Mouse (Mus musculus) heart, embryonic 13.5 days (tissue): ENCODE results near the gene Nav3. TPM values are rescaled to one million over a fixed set of nuclear protein-coding genes. Genes with fewer than 3 reads are reported as not detected.
"Not testable (repeated sequence)": the region's sequence is repeated elsewhere in the genome, so short reads cannot be mapped to it uniquely, and the experiment has no call there.

Experiments
- ATAC-seq: fragments of 200-750 bp; cut with Nextera tagmentation; 2 replicates; pipeline ENCODE4 v1.8.0; 2017; ENCODE audit warnings: moderate TSS enrichment; ENCODE audit not compliant: insufficient number of reproducible peaks, low FRiP score, low TSS enrichment; ENCODE audit errors: extremely low read depth
- H3K27ac ChIP-seq: fragments of 300-500 bp; sonication (generic); replicated peaks from 2 replicates; pipeline ENCODE4 v1.5.1; 2015; ENCODE audit warnings: moderate library complexity, mild to moderate bottlenecking, inconsistent platforms
- H3K27me3 ChIP-seq: fragments of 300-500 bp; sonication (generic); replicated peaks from 2 replicates; pipeline ENCODE4 v1.6.1; 2015; ENCODE audit warnings: mild to moderate bottlenecking, inconsistent platforms
- H3K36me3 ChIP-seq: fragments of 300-500 bp; sonication (generic); 2 replicates; pipeline ENCODE4 v1.6.1; 2015; ENCODE audit warnings: mild to moderate bottlenecking, inconsistent platforms
- H3K4me1 ChIP-seq: fragments of 300-500 bp; sonication (generic); 2 replicates; pipeline ENCODE4 v1.6.1; 2015; ENCODE audit warnings: inconsistent platforms
- H3K4me2 ChIP-seq: fragments of 300-500 bp; sonication (generic); 2 replicates; pipeline ENCODE4 v1.6.1; 2015; ENCODE audit warnings: inconsistent platforms, mild to moderate bottlenecking, moderate library complexity
- H3K4me3 ChIP-seq: fragments of 300-500 bp; sonication (generic); 2 replicates; pipeline ENCODE4 v1.5.1; 2015; ENCODE audit warnings: moderate library complexity, mild to moderate bottlenecking, inconsistent platforms
- H3K9ac ChIP-seq: fragments of 300-500 bp; sonication (generic); 2 replicates; pipeline ENCODE4 v1.6.1; 2015; ENCODE audit warnings: inconsistent platforms, mild to moderate bottlenecking, moderate library complexity
- H3K9me3 ChIP-seq: fragments of 300-500 bp; sonication (generic); 2 replicates; pipeline ENCODE4 v1.6.1; 2016; ENCODE audit warnings: inconsistent platforms
- WGBS: fragments of 180-500 bp; shearing (Covaris S2); methylation state at CpG from one replicate; pipeline ENCODE4 v1.1.7; 2015; ENCODE audit warnings: mixed read lengths; 5-methylcytosine and 5-hydroxymethylcytosine counted together
- polyA plus RNA-seq: library from polyadenylated mRNA; unstranded; fragments of >200 nt; fragmentation: Nextera tagmentation; extraction: Ambion mirVana; gene quantifications from 2 replicates; pipeline ENCODE4 v1.2.1, GENCODE M21; 2015

The Nav3 gene
- polyA plus RNA-seq, 1 experiment from 2014 or later = 1.8 TPM

- no peaks in the 10 kb centered on the region for H3K36me3 ChIP-seq
- H3K4me3 ChIP-seq = no peak overlapping the region
- H3K9ac ChIP-seq = no peak overlapping the region
- ATAC-seq = no peak
- H3K4me1 ChIP-seq = no peaks in the 10 kb centered on the region
- H3K9me3 ChIP-seq = no peaks in the 10 kb centered on the region
- H3K27ac ChIP-seq = no peak overlapping the region
- H3K27me3 ChIP-seq = no peaks in the 10 kb centered on the region
- 66% methylated on average over 6 of the region's 6 CpGs for WGBS
- H3K4me2 ChIP-seq = no peak overlapping the region
These were observed 26.4 kb downstream of the Nav3 start for GRCm38 (mm10) chr10:110429578-110429977.

GRCm38 (mm10) chr10:110429052-110429451 lies 27.0 kb downstream of the Nav3 start:
- no peak for ATAC-seq
- 77% methylated on average over 2 of the region's 2 CpGs for WGBS

GRCm38 (mm10) chr10:110421533-110421932 lies 34.5 kb downstream of the Nav3 start:
- no peak overlapping the region for H3K4me2 ChIP-seq
- WGBS = 74% methylated on average over 5 of the region's 5 CpGs
- peaks cover 4% of the 10 kb centered on the region; the same call in 1 of the 2 replicates for H3K4me1 ChIP-seq
- no peaks in the 10 kb centered on the region for H3K36me3 ChIP-seq
- H3K4me3 ChIP-seq = no peak overlapping the region
- H3K9me3 ChIP-seq = no peaks in the 10 kb centered on the region
- H3K9ac ChIP-seq = no peak overlapping the region
- H3K27me3 ChIP-seq = no peaks in the 10 kb centered on the region
- no peak overlapping the region for H3K27ac ChIP-seq
- ATAC-seq = no peak

More at GRCm38 (mm10) chr10:110429052-110429451, 27.0 kb downstream of the Nav3 start:
- H3K27me3 ChIP-seq = no peaks in the 10 kb centered on the region
- no peak overlapping the region for H3K4me2 ChIP-seq
- no peak overlapping the region for H3K27ac ChIP-seq
- H3K9ac ChIP-seq = no peak overlapping the region
- no peaks in the 10 kb centered on the region for H3K9me3 ChIP-seq
- no peaks in the 10 kb centered on the region for H3K36me3 ChIP-seq
- H3K4me3 ChIP-seq = no peak overlapping the region
- no peaks in the 10 kb centered on the region for H3K4me1 ChIP-seq

GRCm38 (mm10) chr10:110417003-110417402 lies 39.0 kb downstream of the Nav3 start:
- H3K27me3 ChIP-seq = no peaks in the 10 kb centered on the region
- no peak for ATAC-seq
- WGBS = 55% methylated on average over 5 of the region's 5 CpGs
- H3K36me3 ChIP-seq = no peaks in the 10 kb centered on the region
- no peak overlapping the region for H3K27ac ChIP-seq
- H3K9ac ChIP-seq = no peak overlapping the region
- H3K4me3 ChIP-seq = no peak overlapping the region
- H3K4me2 ChIP-seq = no peak overlapping the region
- H3K4me1 ChIP-seq = peaks cover 4% of the 10 kb centered on the region; the same call in 1 of the 2 replicates
- H3K9me3 ChIP-seq = no peaks in the 10 kb centered on the region

GRCm38 (mm10) chr10:110415624-110416023 lies 40.4 kb downstream of the Nav3 start:
- Histone ChIP-seq H3K4me3 (no peak overlapping the region), H3K36me3 (no peaks in the 10 kb centered on the region), H3K4me2 (no peak overlapping the region), H3K9me3 (no peaks in the 10 kb centered on the region), H3K9ac (no peak overlapping the region), H3K4me1 (no peaks in the 10 kb centered on the region), H3K27ac (no peak overlapping the region), H3K27me3 (no peaks in the 10 kb centered on the region)
- no peak for ATAC-seq
- WGBS = 53% methylated on average over 3 of the region's 3 CpGs

GRCm38 (mm10) chr10:110413281-110413897 lies 42.6 kb downstream of the Nav3 start:
- Histone ChIP-seq H3K4me2 (no peak overlapping the region), H3K4me1 (no peaks in the 10 kb centered on the region), H3K9me3 (no peaks in the 10 kb centered on the region), H3K27ac (no peak overlapping the region), H3K9ac (no peak overlapping the region), H3K36me3 (no peaks in the 10 kb centered on the region), H3K27me3 (no peaks in the 10 kb centered on the region), H3K4me3 (no peak overlapping the region)
- no peak for ATAC-seq
- WGBS = 82% methylated on average over 11 of the region's 11 CpGs

GRCm38 (mm10) chr10:110402950-110403349 lies 53.1 kb downstream of the Nav3 start:
- H3K9ac ChIP-seq = no peak overlapping the region
- no peak overlapping the region for H3K27ac ChIP-seq
- H3K36me3 ChIP-seq = no peaks in the 10 kb centered on the region
- no peaks in the 10 kb centered on the region for H3K9me3 ChIP-seq
- H3K4me3 ChIP-seq = no peak overlapping the region
- ATAC-seq = no peak
- H3K4me1 ChIP-seq = peaks cover 22% of the 10 kb centered on the region
- H3K27me3 ChIP-seq = no peaks in the 10 kb centered on the region
- WGBS = 60% methylated on average over 2 of the region's 2 CpGs
- no peak overlapping the region for H3K4me2 ChIP-seq

GRCm38 (mm10) chr10:110400642-110401041 lies 55.4 kb downstream of the Nav3 start:
- no peak overlapping the region for H3K9ac ChIP-seq
- H3K4me3 ChIP-seq = no peak overlapping the region
- 32% methylated on average over 6 of the region's 6 CpGs for WGBS
- peaks cover 22% of the 10 kb centered on the region for H3K4me1 ChIP-seq
- 0 out of 2 replicates have a peak overlapping the region, but pooled peaks have one; percentile 7 for H3K4me2 ChIP-seq
- H3K36me3 ChIP-seq = no peaks in the 10 kb centered on the region
- no peak overlapping the region for H3K27ac ChIP-seq
- H3K9me3 ChIP-seq = no peaks in the 10 kb centered on the region
- H3K27me3 ChIP-seq = no peaks in the 10 kb centered on the region
- ATAC-seq = no peak

- no peak overlapping the region for H3K4me2 ChIP-seq
- 81% methylated on average over 3 of the region's 3 CpGs for WGBS
- no peak overlapping the region for H3K9ac ChIP-seq
- no peaks in the 10 kb centered on the region for H3K27me3 ChIP-seq
- H3K9me3 ChIP-seq = no peaks in the 10 kb centered on the region
- no peak overlapping the region for H3K4me3 ChIP-seq
- H3K36me3 ChIP-seq = no peaks in the 10 kb centered on the region
- H3K4me1 ChIP-seq = peaks cover 22% of the 10 kb centered on the region
- ATAC-seq = no peak
- no peak overlapping the region for H3K27ac ChIP-seq
These were observed 57.4 kb downstream of the Nav3 start for GRCm38 (mm10) chr10:110398643-110399042.

GRCm38 (mm10) chr10:110386476-110387197 lies 69.4 kb downstream of the Nav3 start:
- no peaks in the 10 kb centered on the region for H3K4me1 ChIP-seq
- H3K27ac ChIP-seq = no peak overlapping the region
- 84% methylated on average over 6 of the region's 6 CpGs for WGBS
- no peak overlapping the region for H3K4me3 ChIP-seq
- H3K4me2 ChIP-seq = no peak overlapping the region
- H3K9me3 ChIP-seq = no peaks in the 10 kb centered on the region
- H3K36me3 ChIP-seq = no peaks in the 10 kb centered on the region
- no peak overlapping the region for H3K9ac ChIP-seq
- no peaks in the 10 kb centered on the region for H3K27me3 ChIP-seq
- no peak for ATAC-seq

- H3K27ac ChIP-seq, H3K27me3 ChIP-seq, H3K4me2 ChIP-seq, H3K9me3 ChIP-seq, H3K36me3 ChIP-seq, H3K4me3 ChIP-seq, ATAC-seq, H3K4me1 ChIP-seq, H3K9ac ChIP-seq: not testable (repeated sequence)
- 75% methylated on average over 5 of the region's 5 CpGs for WGBS
These were observed 72.3 kb downstream of the Nav3 start for GRCm38 (mm10) chr10:110383506-110384229.
